Mouse (Mus musculus) retina, embryonic 14.5 days (tissue): ENCODE data around the gene Zeb2.

ENCODE experiments used
- DNase-seq: peaks from one replicate; pipeline ENCODE4 v3.0.0-alpha.2; 2015; ENCODE audit warnings: low spot score

Zeb2 gene

DNA sequence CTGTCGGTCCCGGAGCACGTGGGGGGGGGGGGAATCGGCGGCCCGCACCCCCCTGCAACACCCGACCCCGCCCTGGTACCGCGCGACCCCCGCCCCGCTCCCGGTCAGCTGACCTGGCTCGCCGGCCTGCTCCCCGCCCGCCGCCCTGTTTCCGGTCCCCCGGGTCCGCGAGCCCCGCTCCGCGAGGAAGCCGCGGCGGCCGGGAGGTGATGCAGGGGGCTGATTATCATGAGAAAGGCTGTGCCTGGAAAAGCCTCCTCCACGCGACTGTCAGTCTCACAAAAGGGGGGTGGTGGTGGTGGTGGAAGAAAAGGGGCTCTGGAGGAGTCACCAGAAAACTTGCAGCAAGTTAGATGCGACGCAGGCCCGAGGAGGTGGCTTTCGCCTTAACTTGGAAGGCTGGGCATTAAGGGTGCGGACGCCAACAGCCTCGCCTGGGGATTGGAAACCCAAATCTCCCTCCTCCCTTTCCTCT lies at the start of gene Zeb2:
Gene Zeb2 (minus strand): TSS at position 309 of the 475 bp plus-strand sequence.
- peak; percentile 77 for DNase-seq

DNA sequence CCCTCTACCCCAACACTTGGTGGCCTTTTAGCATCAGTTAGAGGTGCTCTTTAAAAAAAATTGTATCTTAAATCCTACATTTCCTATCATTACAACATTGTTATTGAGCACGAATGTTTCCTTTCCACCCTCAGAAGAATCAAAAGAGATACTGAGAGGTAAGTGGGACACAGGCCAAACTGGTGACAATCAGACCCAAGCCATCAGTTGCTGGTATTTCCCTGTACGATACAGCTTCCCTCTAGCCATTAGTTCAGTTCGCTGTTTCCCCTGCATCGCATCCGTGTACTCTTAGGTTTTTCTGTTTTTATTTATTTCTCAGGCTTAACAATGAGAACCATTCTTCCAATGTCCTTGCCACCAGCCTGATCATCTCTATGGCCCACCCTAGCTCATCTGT lies 41.6 kb upstream of the Zeb2 start:
- no peak for DNase-seq

DNA sequence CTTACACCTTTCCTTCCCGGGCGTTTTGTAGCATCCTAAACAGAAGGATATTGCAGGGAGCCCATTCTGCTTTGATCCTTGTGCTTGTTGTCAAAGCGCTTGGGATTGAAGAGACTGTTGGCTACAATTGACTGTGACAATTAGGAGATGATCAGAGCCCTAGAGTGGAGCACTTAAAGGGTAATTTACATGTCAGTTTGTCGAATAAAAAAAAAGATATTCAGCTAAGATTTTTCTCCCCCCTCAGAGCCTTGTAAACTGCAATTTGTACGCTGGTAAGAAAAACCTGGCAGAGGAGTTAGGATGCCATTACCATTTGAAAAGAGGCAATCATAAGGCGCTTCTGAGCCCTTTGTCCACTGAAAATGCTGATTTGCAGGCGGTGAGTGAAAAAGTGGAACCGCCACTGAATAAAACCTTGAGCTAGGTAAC lies 41.2 kb upstream of the Zeb2 start:
- DNase-seq, result no peak

DNA sequence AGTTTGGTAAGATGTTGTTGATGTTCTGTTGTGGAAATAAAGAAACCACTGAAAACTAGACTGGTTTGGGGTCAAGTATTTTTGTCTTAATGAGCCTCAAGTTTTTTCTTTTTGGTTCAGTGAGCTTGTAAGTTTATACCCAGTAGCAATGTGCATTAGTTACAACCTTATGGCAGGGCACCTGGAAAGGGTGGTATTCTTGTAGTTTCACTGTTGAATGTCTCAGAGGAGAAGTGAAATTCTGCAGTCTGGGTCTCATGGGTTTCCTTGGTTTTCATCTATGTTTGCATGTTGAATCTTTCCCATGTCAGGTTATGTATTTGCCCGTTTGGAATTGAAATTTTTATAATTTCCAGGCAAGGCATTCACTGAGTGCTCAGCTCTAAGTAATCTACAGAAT lies 36.1 kb upstream of the Zeb2 start:
- DNase-seq, result no peak

DNA sequence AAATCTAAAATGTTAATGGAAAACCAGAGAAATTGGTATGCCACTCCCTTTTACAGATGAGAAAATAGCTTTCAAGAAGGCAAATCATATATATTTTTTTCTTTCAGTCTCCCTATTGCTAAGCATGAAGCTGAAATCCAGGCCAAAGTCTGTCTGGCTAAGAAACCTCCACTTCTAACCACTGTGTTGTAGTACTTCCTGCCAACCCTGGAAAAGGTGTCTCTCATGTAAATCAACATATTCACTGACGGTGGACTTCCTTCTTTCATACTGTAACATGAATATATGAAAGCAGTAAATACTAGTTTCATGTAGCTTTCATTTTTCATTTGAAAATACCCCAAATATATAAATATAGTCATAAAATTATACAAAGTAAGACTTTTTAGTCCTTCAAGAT lies 26.0 kb upstream of the Zeb2 start:
- no peak for DNase-seq

GRCm38 (mm10) chr2:45138906-45139305 lies 21.7 kb upstream of the Zeb2 start:
- no peak for DNase-seq

DNA sequence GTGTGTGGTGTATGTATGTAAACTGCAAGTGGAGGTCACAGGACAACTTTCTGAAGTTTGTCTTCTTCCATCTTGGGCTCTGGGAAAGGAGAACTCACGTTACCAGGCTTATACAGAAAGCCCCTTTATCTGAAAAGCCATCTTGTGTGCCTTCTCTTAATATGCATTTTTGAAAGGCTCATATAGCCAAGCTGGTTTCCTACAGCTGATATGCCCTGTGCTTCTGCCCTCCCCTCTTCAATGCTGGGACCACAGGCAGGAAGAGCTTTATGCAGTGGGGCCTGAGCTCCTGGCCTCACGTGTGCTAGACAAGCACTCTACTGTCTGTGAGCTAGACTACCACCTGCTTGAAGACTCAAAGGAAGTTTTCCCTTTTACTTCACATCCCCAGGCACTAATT lies 19.6 kb upstream of the Zeb2 start:
- DNase-seq, result no peak

GRCm38 (mm10) chr2:45133225-45133624 lies 16.0 kb upstream of the Zeb2 start:
- DNase-seq, result no peak

DNA sequence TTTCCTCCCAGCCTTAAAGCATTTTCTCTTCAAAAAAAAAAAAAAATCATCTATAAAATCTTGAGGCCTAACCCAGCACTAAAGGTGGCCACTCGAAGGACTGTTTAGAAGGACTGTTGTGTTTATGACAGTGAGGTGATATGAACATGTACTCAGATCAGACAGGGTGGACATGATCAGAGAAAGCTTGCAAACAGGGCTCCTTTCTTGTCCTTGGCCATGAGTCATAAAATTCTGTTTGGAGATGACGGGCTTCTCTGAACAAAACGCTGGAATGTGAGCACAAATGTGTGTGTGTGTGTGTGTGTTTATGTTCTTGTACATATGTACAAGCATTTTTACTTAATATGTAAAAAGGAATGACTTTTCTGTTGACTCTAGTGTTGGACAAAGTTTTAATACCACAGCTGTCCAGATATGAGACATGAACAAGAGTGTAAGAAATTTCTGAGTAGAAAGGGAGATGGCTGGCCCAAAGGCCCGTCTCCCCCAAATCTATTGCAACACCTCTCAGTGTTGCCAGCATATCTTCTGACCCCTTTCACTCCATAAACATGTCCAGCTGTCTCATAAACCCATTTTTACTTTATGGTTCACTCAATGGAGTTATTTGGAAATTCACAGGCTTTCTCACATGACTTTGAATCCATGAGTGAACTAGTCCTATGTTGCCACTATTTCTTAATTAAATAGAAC lies 13.4 kb upstream of the Zeb2 start:
- no peak for DNase-seq

DNA sequence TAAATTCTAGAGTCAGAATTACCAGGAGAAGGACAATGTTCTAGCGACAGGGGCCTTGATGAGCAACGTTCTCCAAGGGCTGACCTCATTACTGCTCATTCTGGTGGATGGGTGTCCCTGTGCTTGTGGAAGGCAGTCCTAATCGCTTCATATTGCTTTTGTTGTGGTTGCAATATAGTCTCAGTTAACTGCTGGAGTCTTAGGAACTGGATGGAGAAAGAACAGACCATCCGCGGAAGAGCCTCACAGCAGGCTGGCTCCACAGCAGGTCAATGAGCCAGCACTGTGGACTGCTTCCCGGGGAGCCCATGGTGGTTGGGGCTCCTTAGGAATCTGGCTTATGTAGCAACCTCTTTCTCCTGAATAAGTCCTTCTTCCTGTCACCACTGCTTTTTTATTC lies 12.4 kb upstream of the Zeb2 start:
- DNase-seq, result peak; percentile 7

DNA sequence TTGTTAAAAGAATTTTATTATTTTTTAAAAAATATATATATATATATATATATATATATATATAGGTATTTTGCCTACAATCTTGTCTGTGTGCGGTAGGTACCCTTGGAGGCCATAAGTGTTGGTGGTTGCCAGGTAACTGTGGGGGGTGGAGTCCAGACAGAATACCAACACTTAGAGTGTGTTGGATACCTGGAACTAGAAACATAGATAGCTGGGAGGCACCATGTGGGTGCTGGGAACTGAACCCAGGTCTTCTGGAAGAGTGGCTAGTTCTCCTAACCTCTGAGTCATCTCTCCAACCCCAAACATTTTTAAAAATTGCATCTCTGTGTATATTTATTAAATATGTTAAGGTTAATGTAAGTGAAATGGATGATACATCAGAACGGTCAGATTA lies 11.5 kb upstream of the Zeb2 start:
- no peak for DNase-seq

GRCm38 (mm10) chr2:45126401-45126800 lies 9.2 kb upstream of the Zeb2 start:
- DNase-seq, result no peak

- no peak for DNase-seq
Observed at GRCm38 (mm10) chr2:45125181-45125580, 8.0 kb upstream of the Zeb2 start.

DNA sequence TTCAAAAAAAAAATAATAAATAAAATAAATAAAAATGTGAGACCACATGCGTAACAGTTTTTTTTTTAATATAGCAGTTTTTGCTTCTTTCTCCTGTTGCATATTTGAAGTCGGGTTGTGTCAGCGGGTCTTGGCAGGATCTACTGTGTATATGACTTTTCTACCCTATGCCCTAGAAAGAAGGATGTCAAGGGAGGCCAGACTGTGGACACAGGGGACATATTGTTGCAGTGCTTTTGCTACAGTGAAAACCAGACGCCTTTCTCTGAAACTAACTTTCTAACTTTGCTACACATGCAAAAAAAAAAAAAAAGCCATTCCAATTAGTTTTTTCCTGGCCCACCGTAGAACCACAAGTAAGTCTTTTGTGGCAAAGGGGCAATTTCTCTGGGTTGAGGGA lies 6.3 kb upstream of the Zeb2 start:
- no peak for DNase-seq

DNA sequence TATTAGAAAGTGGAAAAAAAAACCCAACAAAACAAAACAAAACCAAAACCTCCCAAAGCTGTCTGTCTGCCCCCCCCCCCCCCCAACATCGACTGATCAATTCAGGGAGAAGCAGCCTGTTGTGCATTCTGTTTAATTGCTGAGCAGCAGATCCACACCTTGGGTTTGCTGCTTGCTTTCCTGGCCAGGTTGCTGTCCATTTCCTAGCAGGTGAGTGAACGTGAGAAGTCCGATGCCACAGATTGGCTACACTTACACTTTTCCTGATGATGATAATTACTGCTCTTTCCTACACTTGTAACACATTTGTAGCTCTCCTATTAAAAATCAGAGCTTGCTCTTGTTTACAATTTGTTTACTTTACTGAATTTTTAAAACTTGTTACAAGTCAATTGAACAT lies 926 bp upstream of the Zeb2 start:
- DNase-seq, result no peak

DNA sequence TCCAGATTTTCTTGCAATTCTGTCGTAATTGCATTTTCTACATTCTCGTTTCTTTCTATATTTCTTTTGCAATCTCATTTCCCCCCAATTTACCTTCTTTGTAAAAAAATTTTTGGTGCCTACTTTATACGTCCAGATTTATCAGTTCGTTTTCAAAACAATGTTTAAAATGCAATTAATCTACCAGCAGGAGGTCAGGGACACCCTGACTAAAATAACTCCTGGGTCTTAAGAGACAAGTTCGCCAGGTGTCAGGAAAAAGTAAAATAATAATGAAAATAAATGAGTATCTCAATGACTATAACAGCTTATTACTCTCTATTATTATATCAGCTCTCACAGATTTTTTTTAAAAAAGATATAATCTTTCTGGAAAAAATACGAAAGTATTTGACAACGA lies 397 bp upstream of the Zeb2 start:
- DNase-seq, result no peak

- DNase-seq, result peak; percentile 64
Observed at GRCm38 (mm10) chr2:45116531-45117024, 617 bp downstream of the Zeb2 start.

- peak; percentile 79 for DNase-seq
Observed at GRCm38 (mm10) chr2:45115720-45116495, 1.3 kb downstream of the Zeb2 start.

DNA sequence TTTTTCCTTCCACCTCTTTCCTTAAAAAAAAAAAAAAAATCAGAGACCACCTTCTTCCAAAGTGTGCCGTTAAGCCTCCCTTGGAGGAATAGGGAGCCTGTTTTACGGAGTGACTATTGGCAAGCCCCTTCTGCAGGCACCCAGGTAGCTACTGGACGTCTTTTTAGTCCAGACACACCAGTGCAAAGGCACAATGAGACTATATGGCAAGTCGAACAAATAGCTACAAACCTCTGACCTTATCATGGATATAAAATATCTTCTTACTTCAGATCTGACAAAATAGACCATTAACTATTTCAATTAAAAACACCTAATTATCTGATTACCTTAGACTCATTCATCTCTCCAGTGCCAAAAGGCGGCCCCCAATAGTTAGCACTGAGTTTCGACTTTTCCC lies 2.0 kb downstream of the Zeb2 start:
- peak; percentile 37 for DNase-seq

GRCm38 (mm10) chr2:45114596-45114995 lies 2.6 kb downstream of the Zeb2 start:
- DNase-seq, result peak; percentile 52

GRCm38 (mm10) chr2:45113912-45114311 lies 3.3 kb downstream of the Zeb2 start:
- DNase-seq, result no peak

DNA sequence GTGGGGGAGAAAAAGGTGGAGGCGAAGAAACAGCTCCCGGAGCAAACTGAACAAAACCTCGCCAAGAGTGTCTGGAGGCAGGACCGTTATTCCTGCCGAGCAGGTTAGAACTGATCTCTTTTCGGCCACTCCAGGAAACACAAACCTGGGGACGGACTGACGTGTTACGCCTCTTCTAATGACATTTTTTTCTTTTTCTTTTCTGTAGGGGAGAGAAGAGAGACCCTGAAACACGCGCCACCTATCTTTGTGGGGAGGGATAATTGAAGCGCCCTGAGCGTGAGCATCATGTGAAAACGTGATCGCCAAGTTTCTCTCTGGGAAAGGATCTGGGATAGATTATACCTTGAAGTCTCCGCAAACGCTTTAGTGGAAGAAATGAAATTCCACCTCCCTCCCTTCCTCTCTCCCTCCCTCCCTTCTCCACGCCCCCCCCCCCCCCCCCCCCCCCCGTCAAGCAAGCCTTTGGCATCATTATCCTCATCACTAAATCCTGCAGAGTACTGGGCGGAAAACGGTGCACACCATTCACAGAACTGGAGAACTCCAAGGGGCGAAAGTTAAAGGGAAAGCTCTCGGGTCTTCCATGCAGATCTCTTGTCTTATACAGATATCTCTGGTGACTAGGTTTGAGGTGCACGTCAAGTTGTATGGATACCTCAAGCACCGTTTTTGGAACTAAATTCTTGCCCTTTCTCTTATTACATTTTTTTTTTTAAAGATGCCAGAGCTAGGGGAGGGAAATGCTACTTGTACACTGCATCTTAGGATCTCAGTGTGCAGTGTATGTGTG lies 4.1 kb downstream of the Zeb2 start:
- peak; percentile 78 for DNase-seq
